Mouse (Mus musculus): ENCODE measurements around the gene Nsun2.

GRCm38 (mm10) chr13:69534654-69535551 lies 1.4 kb downstream of the Nsun2 start:
- TF ChIP-seq CTCF (IDR thresholded peaks at IDR 0.05; ENCODE audit: extremely low read depth, insufficient read depth, low read length) (no peak), POLR2A (IDR thresholded peaks at IDR 0.05; ENCODE audit: extremely low read depth, insufficient read depth, low read length) (peak; percentile 77)

Data from cortical plate, adult 2 months (tissue).